Mouse (Mus musculus): ENCODE data around the gene AC140267.1. TPM values are rescaled to one million over a fixed set of nuclear protein-coding genes. Genes with fewer than 3 reads are reported as not detected.

AC140267.1 gene
- polyA plus RNA-seq, 1 experiment from 2014 or later: 5.0 TPM

GRCm38 (mm10) chr15:80257602-80258239 lies 22.1 kb downstream of the AC140267.1 start:
- DNase-seq (ENCODE audit: low spot score): no peak
- Histone ChIP-seq H3K36me3 (peaks cover 67% of the 10 kb centered on the region), H3K9me3 (replicated peaks) (no peaks in the 10 kb centered on the region), H3K4me1 (peaks cover 50% of the 10 kb centered on the region), H3K4me3 (peak overlapping the region; percentile 72), H3K27ac (replicated peaks) (no peak overlapping the region), H3K27me3 (ENCODE audit: low read depth, poor library complexity, severe bottlenecking) (no peaks in the 10 kb centered on the region)
- 41% methylated on average over 4 of the region's 4 CpGs for WGBS

- peaks cover 61% of the 10 kb centered on the region for H3K36me3 ChIP-seq
- peak overlapping the region; percentile 13; the same call in 1 of the 2 replicates for H3K27ac ChIP-seq (replicated peaks)
- peaks cover 57% of the 10 kb centered on the region for H3K4me1 ChIP-seq
- DNase-seq (ENCODE audit: low spot score): peak; percentile 34
- no peaks in the 10 kb centered on the region for H3K27me3 ChIP-seq (ENCODE audit: low read depth, poor library complexity, severe bottlenecking)
- 72% methylated on average over 11 of the region's 11 CpGs for WGBS
- H3K9me3 ChIP-seq (replicated peaks): no peaks in the 10 kb centered on the region
- peak overlapping the region; percentile 72; the same call in 1 of the 2 replicates for H3K4me3 ChIP-seq
Measured at GRCm38 (mm10) chr15:80258240-80259170, 22.9 kb downstream of the AC140267.1 start.

GRCm38 (mm10) chr15:80259406-80260045 lies 23.9 kb downstream of the AC140267.1 start:
- Histone ChIP-seq H3K4me3 (no peak overlapping the region), H3K9me3 (replicated peaks) (no peaks in the 10 kb centered on the region), H3K36me3 (peaks cover 61% of the 10 kb centered on the region), H3K4me1 (peaks cover 53% of the 10 kb centered on the region), H3K27ac (replicated peaks) (no peak overlapping the region), H3K27me3 (ENCODE audit: low read depth, poor library complexity, severe bottlenecking) (no peaks in the 10 kb centered on the region)
- 82% methylated on average over 8 of the region's 8 CpGs for WGBS
- no peak for DNase-seq (ENCODE audit: low spot score)

GRCm38 (mm10) chr15:80260677-80261076 lies 25.0 kb downstream of the AC140267.1 start:
- DNase-seq (ENCODE audit: low spot score): peak; percentile 86
- no peaks in the 10 kb centered on the region for H3K27me3 ChIP-seq (ENCODE audit: low read depth, poor library complexity, severe bottlenecking)
- H3K9me3 ChIP-seq (replicated peaks): no peaks in the 10 kb centered on the region
- H3K36me3 ChIP-seq: peaks cover 61% of the 10 kb centered on the region
- H3K4me3 ChIP-seq: no peak overlapping the region
- no peak overlapping the region for H3K27ac ChIP-seq (replicated peaks)
- H3K4me1 ChIP-seq: peaks cover 52% of the 10 kb centered on the region
- WGBS: 22% methylated on average over 3 of the region's 3 CpGs

DNA sequence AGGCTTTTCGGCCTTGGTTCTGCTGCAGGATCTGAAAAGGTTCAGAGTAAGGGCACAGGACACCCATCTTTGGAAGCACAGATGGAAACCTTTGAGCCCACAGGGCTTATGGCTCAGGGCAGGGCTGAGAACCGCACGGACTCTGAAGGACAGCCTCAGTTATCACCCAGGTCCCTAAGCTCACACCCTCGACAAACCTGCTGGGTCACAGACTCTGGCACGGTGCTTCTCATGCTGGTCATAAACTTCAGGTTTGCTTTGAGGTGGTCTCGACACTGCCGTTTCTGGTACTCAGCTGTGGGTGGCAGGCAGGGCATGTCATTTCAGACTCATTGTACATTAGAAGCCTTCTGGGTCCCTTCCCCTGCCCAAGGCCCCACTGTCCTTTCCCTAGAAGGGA lies 25.5 kb downstream of the AC140267.1 start:
- Histone ChIP-seq H3K36me3 (peaks cover 58% of the 10 kb centered on the region), H3K27ac (replicated peaks) (no peak overlapping the region), H3K27me3 (ENCODE audit: low read depth, poor library complexity, severe bottlenecking) (no peaks in the 10 kb centered on the region), H3K4me3 (no peak overlapping the region), H3K4me1 (peaks cover 52% of the 10 kb centered on the region), H3K9me3 (replicated peaks) (no peaks in the 10 kb centered on the region)
- WGBS: 90% methylated on average over 7 of the region's 7 CpGs
- DNase-seq (ENCODE audit: low spot score): no peak

GRCm38 (mm10) chr15:80263610-80264575 lies 28.3 kb downstream of the AC140267.1 start, which contains the start of gene Rps19bp1:
TSS of gene Rps19bp1 (minus strand) at chr15:80264315.
- Histone ChIP-seq H3K9me3 (replicated peaks) (peaks cover under 1% of the 10 kb centered on the region; the same call in 1 of the 2 replicates), H3K4me3 (peak within 1 kb of the TSS; percentile 97), H3K36me3 (peaks cover 30% of the 10 kb centered on the region), H3K27ac (replicated peaks) (peak within 1 kb of the TSS; percentile 87), H3K4me1 (peaks cover 25% of the 10 kb centered on the region), H3K27me3 (ENCODE audit: low read depth, poor library complexity, severe bottlenecking) (no peaks in the 10 kb centered on the region)
- DNase-seq (ENCODE audit: low spot score): peak; percentile 93
- 2% methylated on average over 66 of the region's 66 CpGs for WGBS

GRCm38 (mm10) chr15:80266281-80266680 lies 30.6 kb downstream of the AC140267.1 start:
- peaks cover 20% of the 10 kb centered on the region for H3K9me3 ChIP-seq (replicated peaks)
- H3K4me1 ChIP-seq: peaks cover 18% of the 10 kb centered on the region
- WGBS: 0% methylated on average over 2 of the region's 2 CpGs
- no peaks in the 10 kb centered on the region for H3K27me3 ChIP-seq (ENCODE audit: low read depth, poor library complexity, severe bottlenecking)
- H3K4me3 ChIP-seq: no peak overlapping the region
- H3K27ac ChIP-seq (replicated peaks): no peak overlapping the region
- peak; percentile 70 for DNase-seq (ENCODE audit: low spot score)
- peaks cover 6% of the 10 kb centered on the region for H3K36me3 ChIP-seq

GRCm38 (mm10) chr15:80271858-80272396 lies 36.3 kb downstream of the AC140267.1 start:
- peaks cover 20% of the 10 kb centered on the region for H3K9me3 ChIP-seq (replicated peaks)
- H3K27me3 ChIP-seq (ENCODE audit: low read depth, poor library complexity, severe bottlenecking): 0 out of 2 replicates have a peak, but pooled peaks cover 3% of the 10 kb centered on the region
- H3K4me3 ChIP-seq: no peak overlapping the region
- H3K4me1 ChIP-seq: 0 out of 2 replicates have a peak, but pooled peaks cover 5% of the 10 kb centered on the region
- 62% methylated on average over 3 of the region's 3 CpGs for WGBS
- H3K36me3 ChIP-seq: no peaks in the 10 kb centered on the region
- no peak for DNase-seq (ENCODE audit: low spot score)
- no peak overlapping the region for H3K27ac ChIP-seq (replicated peaks)

GRCm38 (mm10) chr15:80277107-80277506 lies 41.5 kb downstream of the AC140267.1 start:
- Histone ChIP-seq H3K9me3 (replicated peaks) (no peaks in the 10 kb centered on the region), H3K36me3 (no peaks in the 10 kb centered on the region), H3K4me3 (no peak overlapping the region), H3K4me1 (peaks cover 14% of the 10 kb centered on the region), H3K27me3 (ENCODE audit: low read depth, poor library complexity, severe bottlenecking) (peaks cover 16% of the 10 kb centered on the region), H3K27ac (replicated peaks) (no peak overlapping the region)
- DNase-seq (ENCODE audit: low spot score): no peak
- 52% methylated on average over 9 of the region's 9 CpGs for WGBS

GRCm38 (mm10) chr15:80277625-80278024 lies 42.0 kb downstream of the AC140267.1 start:
- no peak overlapping the region for H3K4me3 ChIP-seq
- H3K27me3 ChIP-seq (ENCODE audit: low read depth, poor library complexity, severe bottlenecking): peaks cover 21% of the 10 kb centered on the region
- DNase-seq (ENCODE audit: low spot score): peak; percentile 72
- H3K9me3 ChIP-seq (replicated peaks): no peaks in the 10 kb centered on the region
- H3K4me1 ChIP-seq: peaks cover 11% of the 10 kb centered on the region
- no peak overlapping the region for H3K27ac ChIP-seq (replicated peaks)
- no peaks in the 10 kb centered on the region for H3K36me3 ChIP-seq
- 5% methylated on average over 6 of the region's 6 CpGs for WGBS

DNA sequence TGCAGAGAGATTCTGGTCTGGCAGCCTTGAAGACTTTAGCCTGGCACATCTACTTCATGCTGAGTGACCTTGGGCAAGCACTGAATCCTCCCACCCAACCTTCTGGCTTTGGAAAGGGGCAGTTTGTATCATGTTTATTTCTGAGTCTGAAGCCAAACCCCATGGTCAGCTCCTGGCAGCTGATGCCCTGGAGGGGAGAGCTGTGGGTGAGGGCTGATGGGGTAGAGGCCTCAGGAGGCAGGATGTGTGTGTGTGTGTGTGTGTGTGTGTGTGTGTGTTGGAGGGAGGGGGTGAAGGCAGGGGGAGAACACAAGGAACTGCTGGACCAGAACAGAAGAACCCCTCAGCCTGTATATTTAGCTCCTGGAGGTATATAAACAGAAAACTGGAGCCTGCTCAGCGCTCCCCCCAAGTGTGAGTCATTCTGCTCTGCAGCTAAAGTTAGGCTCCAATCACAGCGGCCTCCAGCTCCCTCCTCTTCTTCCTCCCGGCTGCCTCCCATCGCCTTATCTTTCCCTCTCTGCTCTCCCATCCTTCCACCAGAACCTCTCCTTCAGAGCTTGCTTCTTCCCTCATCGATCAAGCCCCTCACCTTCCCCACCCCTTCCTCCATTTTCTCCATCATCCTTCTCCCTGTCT lies 42.6 kb downstream of the AC140267.1 start:
- no peaks in the 10 kb centered on the region for H3K36me3 ChIP-seq
- 74% methylated on average over 5 of the region's 5 CpGs for WGBS
- H3K4me3 ChIP-seq: no peak overlapping the region
- no peak for DNase-seq (ENCODE audit: low spot score)
- no peaks in the 10 kb centered on the region for H3K9me3 ChIP-seq (replicated peaks)
- H3K27me3 ChIP-seq (ENCODE audit: low read depth, poor library complexity, severe bottlenecking): peaks cover 27% of the 10 kb centered on the region
- H3K4me1 ChIP-seq: peaks cover 14% of the 10 kb centered on the region
- H3K27ac ChIP-seq (replicated peaks): no peak overlapping the region
